Mouse (Mus musculus): ENCODE measurements around the gene Acadl. TPM values are rescaled to one million over a fixed set of nuclear protein-coding genes. Genes with fewer than 3 reads are reported as not detected.

Gene Acadl
- polyA plus RNA-seq, 1 experiment from 2014 or later: 101 TPM

Other genes starting within 250 kb of the Acadl start
- 30.7 and 38.1 TPM in 2 replicates for gene Rpe, start 162.4 kb downstream of the Acadl start, polyA plus RNA-seq (2015; fragmentation: Nextera tagmentation; extraction: Ambion mirVana)
- 2.3 and 3.5 TPM in 2 replicates for gene Kansl1l, start 45.7 kb downstream of the Acadl start, polyA plus RNA-seq (2015; fragmentation: Nextera tagmentation; extraction: Ambion mirVana)
- 7.6 and 11.6 TPM in 2 replicates for gene Myl1, start 82.1 kb upstream of the Acadl start, polyA plus RNA-seq (2015; fragmentation: Nextera tagmentation; extraction: Ambion mirVana)
- gene Lancl1, start 175.6 kb upstream of the Acadl start, polyA plus RNA-seq (2015; fragmentation: Nextera tagmentation; extraction: Ambion mirVana): 25.7 and 25.8 TPM in 2 replicates